Mouse (Mus musculus) MEL (cell line): ENCODE results near the gene Zfp651. TPM values are rescaled to one million over a fixed set of nuclear protein-coding genes. Genes with fewer than 3 reads are reported as not detected.

ENCODE experiments used
- DNase-seq: peaks from one replicate; pipeline ENCODE4 v3.0.0; 2011; ENCODE audit warnings: low read depth, low spot score
- H3K27ac ChIP-seq: 2 replicates; pipeline ENCODE4 v1.5.1; 2012; ENCODE audit warnings: low read depth, mild to moderate bottlenecking, control low read depth, low read length, moderate library complexity; ENCODE audit not compliant: control insufficient read depth
- H3K27me3 ChIP-seq, 2 experiments: fragments of 150-350 bp in 1 of 2; sonication (generic) in 1 of 2; 2 replicates each; pipeline ENCODE4 v1.6.1; 2012; ENCODE audit warnings: low read length in 2 of 2, mild to moderate bottlenecking in 2 of 2, improper control_type of control experiment in 1 of 2, moderate library complexity in 1 of 2; ENCODE audit not compliant: insufficient read depth in 2 of 2, control insufficient read depth in 1 of 2
- H3K36me3 ChIP-seq, 2 experiments: 2 replicates each; pipeline ENCODE4 v1.6.1; 2012 to 2014; ENCODE audit warnings: low read length in 2 of 2, improper control_type of control experiment in 1 of 2, inconsistent platforms in 1 of 2, mild to moderate bottlenecking in 1 of 2; ENCODE audit not compliant: insufficient read depth in 2 of 2, control insufficient read depth in 1 of 2
- H3K4me1 ChIP-seq, 2 experiments: fragments of 150-350 bp in 1 of 2; sonication (generic) in 1 of 2; 2 replicates each; pipeline ENCODE4 v1.6.1; 2012; ENCODE audit warnings: low read length in 2 of 2, improper control_type of control experiment in 1 of 2, mild to moderate bottlenecking in 1 of 2; ENCODE audit not compliant: insufficient read depth in 2 of 2, control insufficient read depth in 1 of 2
- H3K4me3 ChIP-seq, 2 experiments: fragments of 150-350 bp in 1 of 2; sonication (generic) in 1 of 2; 2 replicates each; pipeline ENCODE4 v1.5.1; 2012; ENCODE audit warnings: low read depth in 2 of 2, low read length in 2 of 2, mild to moderate bottlenecking in 2 of 2, moderate library complexity in 2 of 2, control low read depth in 1 of 2, improper control_type of control experiment in 1 of 2; ENCODE audit not compliant: control insufficient read depth in 1 of 2, insufficient read depth in 1 of 2
- H3K79me2 ChIP-seq: 2 replicates; pipeline ENCODE4 v1.6.1; 2012; ENCODE audit warnings: mild to moderate bottlenecking, low read length, moderate library complexity; ENCODE audit not compliant: control insufficient read depth, poor library complexity, insufficient read depth
- H3K9ac ChIP-seq: 2 replicates; pipeline ENCODE4 v1.6.1; 2012; ENCODE audit warnings: low read depth, mild to moderate bottlenecking, control low read depth, low read length, moderate library complexity; ENCODE audit not compliant: control insufficient read depth, poor library complexity, severe bottlenecking
- H3K9me3 ChIP-seq: fragments of 150-350 bp; sonication (generic); replicated peaks from 2 replicates; pipeline ENCODE4 v1.6.1; 2012; ENCODE audit warnings: mild to moderate bottlenecking, low read length, improper control_type of control experiment, moderate library complexity; ENCODE audit not compliant: insufficient read depth
- BHLHE40 ChIP-seq: IDR thresholded peaks from 2 replicates; pipeline ENCODE4 v1.6.1; 2012; ENCODE audit warnings: low read depth, mild to moderate bottlenecking, inconsistent platforms, low read length, improper control_type of control experiment, borderline replicate concordance
- CTCF ChIP-seq, 3 experiments: IDR thresholded peaks in 2 of 3; conservative IDR thresholded peaks in 1 of 3; 2 replicates each; pipeline ENCODE4 v1.5.1; 2011 to 2012; ENCODE audit warnings: low read length in 3 of 3, low read depth in 2 of 3, mild to moderate bottlenecking in 2 of 3, improper control_type of control experiment in 1 of 3, inconsistent platforms in 1 of 3, mixed read lengths in 1 of 3, moderate library complexity in 1 of 3; ENCODE audit not compliant: control insufficient read depth in 1 of 3, insufficient read depth in 1 of 3, poor library complexity in 1 of 3, severe bottlenecking in 1 of 3
- E2F4 ChIP-seq: IDR thresholded peaks from 2 replicates; pipeline ENCODE4 v1.6.1; 2011; ENCODE audit warnings: low read depth, low read length, improper control_type of control experiment, borderline replicate concordance
- ELF1 ChIP-seq: IDR thresholded peaks from 2 replicates; pipeline ENCODE4 v1.6.1; 2014; ENCODE audit warnings: low read depth, mild to moderate bottlenecking, inconsistent platforms, low read length, improper control_type of control experiment, moderate library complexity
- GABPA ChIP-seq: IDR thresholded peaks from 2 replicates; pipeline ENCODE4 v1.6.1; 2012; ENCODE audit warnings: low read depth, mild to moderate bottlenecking, inconsistent platforms, low read length, improper control_type of control experiment, moderate library complexity
- GATA1 ChIP-seq: IDR thresholded peaks from 2 replicates; pipeline ENCODE4 v1.6.1; 2011; ENCODE audit warnings: low read depth, low read length, improper control_type of control experiment
- HCFC1 ChIP-seq: IDR thresholded peaks from 2 replicates; pipeline ENCODE4 v1.6.1; 2012; ENCODE audit warnings: low read depth, mild to moderate bottlenecking, inconsistent platforms, low read length, improper control_type of control experiment, moderate library complexity
- JUND ChIP-seq: IDR thresholded peaks from 2 replicates; pipeline ENCODE4 v1.6.1; 2011; ENCODE audit warnings: low read depth, mild to moderate bottlenecking, improper control_type of control experiment, low read length
- KAT2A ChIP-seq: conservative IDR thresholded peaks from 2 replicates; pipeline ENCODE4 v1.6.1; 2012; ENCODE audit warnings: low read depth, low read length, improper control_type of control experiment, inconsistent platforms
- MAFK ChIP-seq: IDR thresholded peaks from 2 replicates; pipeline ENCODE4 v1.6.1; 2011; ENCODE audit warnings: low read depth, mild to moderate bottlenecking, low read length, improper control_type of control experiment, borderline replicate concordance
- MEF2A ChIP-seq: IDR thresholded peaks from 2 replicates; pipeline ENCODE4 v1.6.1; 2014; ENCODE audit warnings: low read depth, mild to moderate bottlenecking, inconsistent platforms, low read length, improper control_type of control experiment; ENCODE audit not compliant: poor library complexity, insufficient replicate concordance, severe bottlenecking; ENCODE audit errors: extremely low read depth
- MYC ChIP-seq: IDR thresholded peaks from 2 replicates; pipeline ENCODE4 v1.6.1; 2011; ENCODE audit warnings: low read depth, mild to moderate bottlenecking, low read length, improper control_type of control experiment, moderate library complexity
- NELFE ChIP-seq: IDR thresholded peaks from 2 replicates; pipeline ENCODE4 v1.6.1; 2011; ENCODE audit warnings: low read depth, low read length, improper control_type of control experiment
- POLR2A ChIP-seq, 2 experiments: IDR thresholded peaks; 2 replicates each; pipeline ENCODE4 v1.6.1; 2011 to 2012; ENCODE audit warnings: low read length in 2 of 2, mild to moderate bottlenecking in 2 of 2, control low read depth in 1 of 2, improper control_type of control experiment in 1 of 2, low read depth in 1 of 2, moderate library complexity in 1 of 2; ENCODE audit not compliant: control insufficient read depth in 1 of 2, insufficient read depth in 1 of 2, poor library complexity in 1 of 2
- POLR2AphosphoS2 ChIP-seq: IDR thresholded peaks from 2 replicates; pipeline ENCODE4 v1.6.1; 2011; ENCODE audit warnings: low read length, improper control_type of control experiment
- POLR2AphosphoS5 ChIP-seq: IDR thresholded peaks from 2 replicates; pipeline ENCODE4 v1.6.1; 2012; ENCODE audit warnings: low read depth, borderline replicate concordance, mild to moderate bottlenecking, inconsistent platforms, low read length, moderate library complexity, mixed read lengths
- RAD21 ChIP-seq: IDR thresholded peaks from 2 replicates; pipeline ENCODE4 v1.6.1; 2011; ENCODE audit warnings: mild to moderate bottlenecking, low read depth, low read length, improper control_type of control experiment
- RCOR1 ChIP-seq: IDR thresholded peaks from 2 replicates; pipeline ENCODE4 v1.6.1; 2012; ENCODE audit warnings: low read depth, mild to moderate bottlenecking, inconsistent platforms, low read length, improper control_type of control experiment
- SIN3A ChIP-seq: IDR thresholded peaks from 2 replicates; pipeline ENCODE4 v1.6.1; 2012; ENCODE audit warnings: low read length, improper control_type of control experiment, inconsistent platforms
- TAL1 ChIP-seq: IDR thresholded peaks from 2 replicates; pipeline ENCODE4 v1.6.1; 2012; ENCODE audit warnings: mild to moderate bottlenecking, inconsistent platforms, low read length, moderate library complexity, mixed read lengths
- TBP ChIP-seq: IDR thresholded peaks from 2 replicates; pipeline ENCODE4 v1.8.0; 2011; ENCODE audit warnings: low read depth, low read length, improper control_type of control experiment
- USF2 ChIP-seq, 2 experiments: IDR thresholded peaks; 2 replicates each; pipeline ENCODE4 v1.6.1; 2011 to 2012; ENCODE audit warnings: improper control_type of control experiment in 2 of 2, low read length in 2 of 2, borderline replicate concordance in 1 of 2, inconsistent platforms in 1 of 2, low read depth in 1 of 2, mild to moderate bottlenecking in 1 of 2; ENCODE audit not compliant: insufficient read depth in 1 of 2
- ZC3H11A ChIP-seq: IDR thresholded peaks from 2 replicates; pipeline ENCODE4 v1.6.1; 2012; ENCODE audit warnings: low read depth, mild to moderate bottlenecking, inconsistent platforms, low read length, improper control_type of control experiment
- ZKSCAN1 ChIP-seq: IDR thresholded peaks from 2 replicates; pipeline ENCODE4 v1.6.1; 2012; ENCODE audit warnings: low read depth, mild to moderate bottlenecking, inconsistent platforms, low read length, improper control_type of control experiment, moderate library complexity
- ZMIZ1 ChIP-seq: IDR thresholded peaks from 2 replicates; pipeline ENCODE4 v1.6.1; 2012; ENCODE audit warnings: low read depth, mild to moderate bottlenecking, inconsistent platforms, low read length, improper control_type of control experiment, moderate library complexity
- ZNF384 ChIP-seq: IDR thresholded peaks from 2 replicates; pipeline ENCODE4 v1.6.1; 2012; ENCODE audit warnings: low read depth, mild to moderate bottlenecking, inconsistent platforms, low read length, improper control_type of control experiment
- polyA plus RNA-seq, 2 experiments: library from polyadenylated mRNA; stranded (reverse) in 1 of 2; unstranded in 1 of 2; fragments of >175 nt in 1 of 2; fragments of >200 nt in 1 of 2; gene quantifications; 2 replicates each; pipeline versions ENCODE4 v1.2.1 to v1.2.4; 2012; ENCODE audit warnings: low replicate concordance in 2 of 2, low read depth in 1 of 2; ENCODE audit not compliant: insufficient read length in 2 of 2, insufficient read depth in 1 of 2, missing spikeins in 1 of 2
- total RNA-seq: library from RNA; depleted of rRNA; stranded (reverse); fragments of 300-350 nt; gene quantifications from 2 replicates; pipeline ENCODE4 v1.2.3, GENCODE M21; 2012

Gene Zfp651
- total and polyA plus RNA-seq, 3 experiments, result 0.07 to 0.12 TPM; not detected in 1

GRCm38 (mm10) chr9:121815183-121815582 is 56.1 kb downstream of the Zfp651 start:
- no peak overlapping the region for H3K9ac ChIP-seq
- TF ChIP-seq ZKSCAN1 (no peak), CTCF (IDR thresholded peaks at IDR 0.05 in 2 of 3, conservative IDR thresholded peaks at IDR 0.05 in 1 of 3; ENCODE audit: control insufficient read depth in 1 of 3, insufficient read depth in 1 of 3, low read depth in 2 of 3, low read length in 3 of 3, poor library complexity in 1 of 3, severe bottlenecking in 1 of 3) (no peak), MYC (no peak), GABPA (no peak), HCFC1 (no peak), ZC3H11A (no peak), E2F4 (no peak), USF2 (IDR thresholded peaks at IDR 0.05; ENCODE audit: borderline replicate concordance in 1 of 2, insufficient read depth in 1 of 2, low read depth in 1 of 2, low read length in 2 of 2) (no peak), POLR2A (IDR thresholded peaks at IDR 0.05; ENCODE audit: control insufficient read depth in 1 of 2, insufficient read depth in 1 of 2, low read depth in 1 of 2, low read length in 2 of 2, poor library complexity in 1 of 2) (no peak), RCOR1 (no peak), ELF1 (no peak), MAFK (no peak), RAD21 (no peak), BHLHE40 (no peak), ZMIZ1 (no peak), TAL1 (no peak), MEF2A (no peak), POLR2AphosphoS2 (no peak)
- DNase-seq, result no peak
- no peaks in the 10 kb centered on the region for H3K9me3 ChIP-seq
- no peaks in the 10 kb centered on the region for H3K4me1 ChIP-seq
- H3K27ac ChIP-seq, result no peak overlapping the region
- no peaks in the 10 kb centered on the region; a peak in 1 of 4 replicates for H3K27me3 ChIP-seq
- no peaks in the 10 kb centered on the region for H3K36me3 ChIP-seq
- no peaks in the 10 kb centered on the region for H3K79me2 ChIP-seq
- H3K4me3 ChIP-seq, result no peak overlapping the region

DNA sequence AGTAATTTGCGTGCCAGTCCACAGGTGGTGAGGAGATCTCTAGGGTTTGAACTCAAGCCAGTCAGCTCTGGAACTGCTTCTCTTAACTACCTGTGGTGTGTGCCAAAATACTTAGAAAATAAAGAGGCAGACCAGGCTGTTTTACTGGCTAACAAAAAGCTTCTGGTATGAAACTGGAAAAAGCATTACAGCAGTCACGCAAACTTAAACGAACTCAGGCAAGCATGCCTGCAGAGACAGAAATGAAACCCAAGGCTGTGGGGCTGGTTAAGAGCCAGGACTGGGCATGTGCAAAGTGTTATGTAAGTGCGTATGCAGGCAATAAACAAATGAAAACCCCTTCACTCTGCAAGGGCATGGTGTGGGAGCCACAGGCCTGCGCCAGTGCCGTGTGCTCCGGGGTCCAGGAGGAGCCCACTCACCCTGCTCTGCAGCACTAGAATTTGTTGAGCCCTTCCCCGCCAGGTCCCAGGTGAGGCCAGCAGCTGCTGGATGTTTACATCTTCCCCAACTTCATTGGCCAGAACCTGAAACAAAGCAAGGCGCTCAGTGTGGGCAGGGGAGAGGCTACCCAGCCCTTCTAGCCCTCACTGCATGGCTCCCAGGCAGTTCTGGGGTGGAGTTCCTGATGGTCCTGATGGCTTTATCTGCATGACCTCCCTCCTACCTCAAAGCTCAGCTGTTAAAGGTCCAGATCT is 60.1 kb downstream of the Zfp651 start:
- H3K4me3 ChIP-seq, result no peak overlapping the region
- no peaks in the 10 kb centered on the region for H3K36me3 ChIP-seq
- no peaks in the 10 kb centered on the region for H3K4me1 ChIP-seq
- no peaks in the 10 kb centered on the region for H3K79me2 ChIP-seq
- no peak overlapping the region for H3K27ac ChIP-seq
- TF ChIP-seq JUND (no peak), USF2 (IDR thresholded peaks at IDR 0.05; ENCODE audit: borderline replicate concordance in 1 of 2, insufficient read depth in 1 of 2, low read depth in 1 of 2, low read length in 2 of 2) (no peak), TBP (no peak), MEF2A (no peak), NELFE (no peak), KAT2A (no peak), CTCF (IDR thresholded peaks at IDR 0.05 in 2 of 3, conservative IDR thresholded peaks at IDR 0.05 in 1 of 3; ENCODE audit: control insufficient read depth in 1 of 3, insufficient read depth in 1 of 3, low read depth in 2 of 3, low read length in 3 of 3, poor library complexity in 1 of 3, severe bottlenecking in 1 of 3) (no peak), POLR2AphosphoS5 (no peak), MYC (no peak), SIN3A (no peak), GATA1 (no peak), ZNF384 (no peak), BHLHE40 (no peak), GABPA (no peak)
- TF ChIP-seq, all 39 proteins: peak for 0
- no peak for DNase-seq
- H3K9ac ChIP-seq, result no peak overlapping the region
- no peaks in the 10 kb centered on the region for H3K9me3 ChIP-seq
- H3K27me3 ChIP-seq, result peaks cover 0 to 2% of the 10 kb centered on the region in 2 experiments; a peak in 2 of 4 replicates
